Mouse (Mus musculus) limb, embryonic 15.5 days (tissue): ENCODE measurements at regions not wholly inside any gene's neighbourhood (a gene's known extent, or its start where the extent isn't known, plus 50 kb on each side); places are given as distances from the start of the nearest gene placed in this dataset.

Experiments used
- ATAC-seq: fragments of 200-750 bp; cut with Nextera tagmentation; 2 replicates; pipeline ENCODE4 v1.8.0; 2017; ENCODE audit warnings: low read depth, moderate TSS enrichment; ENCODE audit not compliant: insufficient number of reproducible peaks, low FRiP score, low TSS enrichment
- H3K27ac ChIP-seq: fragments of 300-500 bp; sonication (generic); 2 replicates; pipeline ENCODE4 v1.5.1; 2015; ENCODE audit warnings: moderate library complexity, mild to moderate bottlenecking, inconsistent platforms
- H3K27me3 ChIP-seq: fragments of 300-500 bp; sonication (generic); 2 replicates; pipeline ENCODE4 v1.6.1; 2015; ENCODE audit warnings: inconsistent platforms
- H3K36me3 ChIP-seq: fragments of 300-500 bp; sonication (generic); 2 replicates; pipeline ENCODE4 v1.6.1; 2015; ENCODE audit warnings: inconsistent platforms
- H3K4me1 ChIP-seq: fragments of 300-500 bp; sonication (generic); 2 replicates; pipeline ENCODE4 v1.6.1; 2015; ENCODE audit warnings: inconsistent platforms
- H3K4me2 ChIP-seq: fragments of 300-500 bp; sonication (generic); 2 replicates; pipeline ENCODE4 v1.6.1; 2015; ENCODE audit warnings: mild to moderate bottlenecking, inconsistent platforms
- H3K4me3 ChIP-seq: fragments of 300-500 bp; sonication (generic); 2 replicates; pipeline ENCODE4 v1.5.1; 2015; ENCODE audit warnings: mild to moderate bottlenecking, inconsistent platforms
- H3K9ac ChIP-seq: fragments of 300-500 bp; sonication (generic); 2 replicates; pipeline ENCODE4 v1.6.1; 2015; ENCODE audit warnings: inconsistent platforms
- H3K9me3 ChIP-seq: fragments of 300-500 bp; sonication (generic); 2 replicates; pipeline ENCODE4 v1.6.1; 2016; ENCODE audit warnings: inconsistent platforms
- WGBS: fragments of 180-500 bp; shearing (Covaris S2); methylation state at CpG from one replicate; pipeline ENCODE4 v1.1.7; 2015; 5-methylcytosine and 5-hydroxymethylcytosine counted together

- no peaks in the 10 kb centered on the region for H3K4me1 ChIP-seq
- no peak overlapping the region for H3K4me3 ChIP-seq
- no peak overlapping the region for H3K27ac ChIP-seq
- H3K9ac ChIP-seq, result no peak overlapping the region
- H3K36me3 ChIP-seq, result no peaks in the 10 kb centered on the region
- no peak for ATAC-seq
- no peak overlapping the region for H3K4me2 ChIP-seq
- H3K9me3 ChIP-seq, result no peaks in the 10 kb centered on the region
- 83% methylated on average over 5 of the region's 5 CpGs for WGBS
- H3K27me3 ChIP-seq, result no peaks in the 10 kb centered on the region
Measured at GRCm38 (mm10) chr4:31463130-31463698, 500.7 kb upstream of the Map3k7 start.

- H3K9me3 ChIP-seq, result no peaks in the 10 kb centered on the region
- no peak overlapping the region for H3K4me3 ChIP-seq
- H3K27me3 ChIP-seq, result no peaks in the 10 kb centered on the region
- H3K9ac ChIP-seq, result no peak overlapping the region
- H3K27ac ChIP-seq, result no peak overlapping the region
- no peaks in the 10 kb centered on the region for H3K36me3 ChIP-seq
- WGBS, result 72% methylated on average over 9 of the region's 9 CpGs
- ATAC-seq, result no peak
- no peaks in the 10 kb centered on the region for H3K4me1 ChIP-seq
- no peak overlapping the region for H3K4me2 ChIP-seq
Measured at GRCm38 (mm10) chr4:31468306-31468705, 495.6 kb upstream of the Map3k7 start.

- no peaks in the 10 kb centered on the region for H3K9me3 ChIP-seq
- H3K4me2 ChIP-seq, result no peak overlapping the region
- no peaks in the 10 kb centered on the region for H3K4me1 ChIP-seq
- no peak for ATAC-seq
- no peak overlapping the region for H3K4me3 ChIP-seq
- no peaks in the 10 kb centered on the region for H3K36me3 ChIP-seq
- 74% methylated on average over 4 of the region's 4 CpGs for WGBS
- H3K27ac ChIP-seq, result no peak overlapping the region
- H3K9ac ChIP-seq, result no peak overlapping the region
- no peaks in the 10 kb centered on the region for H3K27me3 ChIP-seq
Measured at GRCm38 (mm10) chr4:31469803-31470202, 494.1 kb upstream of the Map3k7 start.

GRCm38 (mm10) chr4:31492535-31492934, 471.4 kb upstream of the Map3k7 start:
- Histone ChIP-seq H3K4me1 (no peaks in the 10 kb centered on the region), H3K27ac (no peak overlapping the region), H3K9ac (no peak overlapping the region), H3K27me3 (no peaks in the 10 kb centered on the region), H3K4me3 (no peak overlapping the region), H3K9me3 (no peaks in the 10 kb centered on the region), H3K36me3 (no peaks in the 10 kb centered on the region), H3K4me2 (no peak overlapping the region)
- no peak for ATAC-seq
- 90% methylated on average over 3 of the region's 3 CpGs for WGBS

GRCm38 (mm10) chr4:31493087-31493511, 470.8 kb upstream of the Map3k7 start:
- H3K27ac ChIP-seq, result no peak overlapping the region
- 78% methylated on average over 3 of the region's 3 CpGs for WGBS
- no peaks in the 10 kb centered on the region for H3K9me3 ChIP-seq
- H3K4me1 ChIP-seq, result no peaks in the 10 kb centered on the region
- no peak for ATAC-seq
- H3K36me3 ChIP-seq, result no peaks in the 10 kb centered on the region
- no peak overlapping the region for H3K9ac ChIP-seq
- no peak overlapping the region for H3K4me2 ChIP-seq
- no peaks in the 10 kb centered on the region for H3K27me3 ChIP-seq
- no peak overlapping the region for H3K4me3 ChIP-seq

GRCm38 (mm10) chr4:31499888-31500287, 464.0 kb upstream of the Map3k7 start:
- no peaks in the 10 kb centered on the region for H3K4me1 ChIP-seq
- H3K4me2 ChIP-seq, result no peak overlapping the region
- no peak overlapping the region for H3K4me3 ChIP-seq
- no peak for ATAC-seq
- H3K27me3 ChIP-seq, result no peaks in the 10 kb centered on the region
- no peaks in the 10 kb centered on the region for H3K9me3 ChIP-seq
- no peak overlapping the region for H3K27ac ChIP-seq
- 94% methylated on average over 2 of the region's 2 CpGs for WGBS
- no peak overlapping the region for H3K9ac ChIP-seq
- no peaks in the 10 kb centered on the region for H3K36me3 ChIP-seq

- H3K27me3 ChIP-seq, result no peaks in the 10 kb centered on the region
- no peak overlapping the region for H3K4me3 ChIP-seq
- no peak overlapping the region for H3K9ac ChIP-seq
- no peaks in the 10 kb centered on the region for H3K9me3 ChIP-seq
- 67% methylated on average over 4 of the region's 4 CpGs for WGBS
- no peak for ATAC-seq
- H3K4me2 ChIP-seq, result no peak overlapping the region
- no peak overlapping the region for H3K27ac ChIP-seq
- H3K36me3 ChIP-seq, result no peaks in the 10 kb centered on the region
- H3K4me1 ChIP-seq, result no peaks in the 10 kb centered on the region
Measured at GRCm38 (mm10) chr4:31500432-31500831, 463.5 kb upstream of the Map3k7 start.

GRCm38 (mm10) chr4:31525638-31526207, 438.2 kb upstream of the Map3k7 start:
- 43% methylated on average over 4 of the region's 4 CpGs for WGBS
- Histone ChIP-seq H3K4me3 (no peak overlapping the region), H3K27ac (no peak overlapping the region), H3K9ac (no peak overlapping the region), H3K9me3 (no peaks in the 10 kb centered on the region), H3K4me1 (no peaks in the 10 kb centered on the region), H3K36me3 (no peaks in the 10 kb centered on the region), H3K4me2 (no peak overlapping the region), H3K27me3 (no peaks in the 10 kb centered on the region)
- ATAC-seq, result 0 out of 2 replicates have a peak, but pooled peaks have one; percentile 55

- H3K4me1 ChIP-seq, result no peaks in the 10 kb centered on the region
- H3K27me3 ChIP-seq, result no peaks in the 10 kb centered on the region
- no peak overlapping the region for H3K4me3 ChIP-seq
- H3K36me3 ChIP-seq, result no peaks in the 10 kb centered on the region
- H3K9me3 ChIP-seq, result no peaks in the 10 kb centered on the region
- ATAC-seq, result no peak
- H3K9ac ChIP-seq, result no peak overlapping the region
- WGBS, result 74% methylated on average over 1 of the region's 1 CpGs
- no peak overlapping the region for H3K27ac ChIP-seq
- no peak overlapping the region for H3K4me2 ChIP-seq
Measured at GRCm38 (mm10) chr4:31536811-31537210, 427.1 kb upstream of the Map3k7 start.

GRCm38 (mm10) chr4:31553780-31554394, 410.0 kb upstream of the Map3k7 start:
- Histone ChIP-seq H3K9ac (no peak overlapping the region), H3K4me1 (no peaks in the 10 kb centered on the region), H3K27ac (no peak overlapping the region), H3K4me2 (no peak overlapping the region), H3K4me3 (no peak overlapping the region), H3K36me3 (no peaks in the 10 kb centered on the region), H3K27me3 (no peaks in the 10 kb centered on the region), H3K9me3 (no peaks in the 10 kb centered on the region)
- 81% methylated on average over 16 of the region's 16 CpGs for WGBS
- ATAC-seq, result no peak

- Histone ChIP-seq H3K4me2 (no peak overlapping the region), H3K36me3 (no peaks in the 10 kb centered on the region), H3K27me3 (no peaks in the 10 kb centered on the region), H3K4me3 (no peak overlapping the region), H3K4me1 (no peaks in the 10 kb centered on the region), H3K9ac (no peak overlapping the region), H3K27ac (no peak overlapping the region), H3K9me3 (no peaks in the 10 kb centered on the region)
- WGBS, result 59% methylated on average over 1 of the region's 1 CpGs
- ATAC-seq, result no peak
Measured at GRCm38 (mm10) chr4:31555077-31555476, 408.8 kb upstream of the Map3k7 start.

GRCm38 (mm10) chr4:31557261-31557660, 406.6 kb upstream of the Map3k7 start:
- no peak overlapping the region for H3K4me3 ChIP-seq
- H3K9me3 ChIP-seq, result no peaks in the 10 kb centered on the region
- H3K4me2 ChIP-seq, result no peak overlapping the region
- no peaks in the 10 kb centered on the region for H3K36me3 ChIP-seq
- no peak overlapping the region for H3K27ac ChIP-seq
- no peak for ATAC-seq
- H3K4me1 ChIP-seq, result no peaks in the 10 kb centered on the region
- no peak overlapping the region for H3K9ac ChIP-seq
- no peaks in the 10 kb centered on the region for H3K27me3 ChIP-seq
- 82% methylated on average over 7 of the region's 7 CpGs for WGBS
